Mouse (Mus musculus) cerebellum, adult 18-20 months (tissue): ENCODE data around the gene Olfr1087.
"Not testable (repeated sequence)": the region's sequence is repeated elsewhere in the genome, so short reads cannot be mapped to it uniquely, and the experiment has no call there.

Experiments used
- DNase-seq, 2 experiments: peaks; one replicate each; pipeline ENCODE4 v3.0.0; 2021

Gene Olfr1087

GRCm38 (mm10) chr2:86698295-86698694 lies at the start of gene Olfr1087:
Olfr1087 (minus strand) TSS chr2:86698395.
- no peak for DNase-seq

GRCm38 (mm10) chr2:86733601-86734000 lies 35.4 kb upstream of the Olfr1087 start, which contains the start of gene Olfr1089:
Olfr1089 (minus strand) TSS chr2:86733701.
- no peak for DNase-seq

DNA sequence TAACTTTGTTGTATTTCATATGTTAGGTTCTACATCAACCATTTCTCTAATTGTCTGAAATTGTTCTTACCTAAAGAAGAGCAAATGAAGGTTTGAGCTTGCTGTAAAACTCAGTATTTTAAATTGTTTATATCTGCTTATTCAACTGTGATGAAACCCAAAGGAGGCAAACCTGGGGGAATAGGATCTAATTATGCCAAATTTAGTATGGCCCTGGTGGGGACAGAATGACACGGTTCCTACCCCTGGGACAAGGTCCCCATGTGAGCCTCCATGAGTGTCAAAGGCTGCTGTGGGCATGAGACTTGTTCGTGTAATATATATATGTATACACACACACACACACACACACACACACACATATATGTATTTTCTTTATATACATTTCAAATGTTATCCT lies 18.2 kb downstream of the Olfr1087 start, which contains the start of gene Olfr1086:
Gene Olfr1086, minus strand, starts transcription at position 101 of the 400 bp plus-strand sequence.
- no peak for DNase-seq

- DNase-seq, result no peak
Measured at GRCm38 (mm10) chr2:86661919-86662318, 36.3 kb downstream of the Olfr1087 start, which contains the start of gene Olfr1085. Olfr1085 (minus strand) TSS chr2:86662019.

DNA sequence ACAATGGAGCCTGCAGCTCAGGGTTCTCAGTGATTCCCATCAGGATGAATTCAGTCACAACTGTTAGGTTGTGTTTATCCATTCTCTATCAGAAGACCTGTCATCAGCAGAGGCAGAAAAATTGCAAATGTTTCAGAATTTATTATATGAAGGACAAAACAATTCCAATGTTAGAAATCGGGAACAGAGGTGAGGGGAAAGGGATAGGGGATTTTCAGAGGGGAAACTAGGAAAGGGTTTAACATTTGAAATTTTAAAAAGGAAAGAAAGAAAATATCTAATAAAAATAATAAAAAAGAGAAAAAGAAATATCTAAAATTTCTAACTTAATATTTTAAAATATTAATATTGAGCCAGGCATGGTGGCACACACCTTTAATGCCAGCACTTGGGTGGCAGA lies 58.6 kb downstream of the Olfr1087 start, which contains the start of gene Olfr1084:
Gene Olfr1084, minus strand, starts transcription at position 101 of the 400 bp plus-strand sequence.
- not testable (repeated sequence) for DNase-seq
